Mouse (Mus musculus): ENCODE data around the gene Il4ra.

Il4ra gene

GRCm38 (mm10) chr7:125600136-125600535, 48.2 kb downstream of the Il4ra start:
- DNase-seq (ENCODE audit: extremely low spot score): no peak

- DNase-seq (ENCODE audit: extremely low spot score): no peak
These were observed 48.8 kb downstream of the Il4ra start for GRCm38 (mm10) chr7:125600612-125601279.

- no peak for DNase-seq (ENCODE audit: extremely low spot score)
These were observed 49.4 kb downstream of the Il4ra start for GRCm38 (mm10) chr7:125601280-125601670.

GRCm38 (mm10) chr7:125601821-125602448, 50.0 kb downstream of the Il4ra start:
- DNase-seq (ENCODE audit: extremely low spot score): no peak

GRCm38 (mm10) chr7:125603185-125603631, 51.3 kb downstream of the Il4ra start, which contains the start of gene Il21r:
TSS of gene Il21r (plus strand) at chr7:125603429.
- no peak for DNase-seq (ENCODE audit: extremely low spot score)

GRCm38 (mm10) chr7:125604362-125605319, 52.7 kb downstream of the Il4ra start:
- DNase-seq (ENCODE audit: extremely low spot score): no peak

GRCm38 (mm10) chr7:125605725-125606139, 53.8 kb downstream of the Il4ra start:
- no peak for DNase-seq (ENCODE audit: extremely low spot score)

GRCm38 (mm10) chr7:125606265-125607164, 54.6 kb downstream of the Il4ra start:
- no peak for DNase-seq (ENCODE audit: extremely low spot score)

GRCm38 (mm10) chr7:125607384-125608182, 55.7 kb downstream of the Il4ra start:
- DNase-seq (ENCODE audit: extremely low spot score): no peak

GRCm38 (mm10) chr7:125608183-125608688, 56.3 kb downstream of the Il4ra start:
- DNase-seq (ENCODE audit: extremely low spot score): no peak

- DNase-seq (ENCODE audit: extremely low spot score): no peak
These were observed 61.7 kb downstream of the Il4ra start for GRCm38 (mm10) chr7:125613579-125613978.

GRCm38 (mm10) chr7:125615453-125615852, 63.5 kb downstream of the Il4ra start:
- DNase-seq (ENCODE audit: extremely low spot score): no peak

- DNase-seq (ENCODE audit: extremely low spot score): no peak
These were observed 66.1 kb downstream of the Il4ra start for GRCm38 (mm10) chr7:125618016-125618415.

GRCm38 (mm10) chr7:125620077-125620476, 68.2 kb downstream of the Il4ra start:
- DNase-seq (ENCODE audit: extremely low spot score): no peak

GRCm38 (mm10) chr7:125622741-125623685, 71.1 kb downstream of the Il4ra start:
- no peak for DNase-seq (ENCODE audit: extremely low spot score)

GRCm38 (mm10) chr7:125625219-125625618, 73.3 kb downstream of the Il4ra start:
- no peak for DNase-seq (ENCODE audit: extremely low spot score)

- DNase-seq (ENCODE audit: extremely low spot score): no peak
These were observed 73.9 kb downstream of the Il4ra start for GRCm38 (mm10) chr7:125625829-125626228.

All from embryo, embryonic 9.5 days (tissue).